Mouse (Mus musculus) myocyte (in vitro differentiated cells): ENCODE data around the gene Ube2e1.
A peak's percentile ranks its signal among the peaks of the same experiment; 100 is the strongest.

Experiments used
- CEBPB ChIP-seq: IDR thresholded peaks from 2 replicates; pipeline ENCODE4 v1.6.1; 2011; ENCODE audit warnings: mild to moderate bottlenecking, moderate library complexity; ENCODE audit not compliant: poor library complexity, insufficient read depth, severe bottlenecking
- E2F4 ChIP-seq: IDR thresholded peaks from one replicate; pipeline ENCODE4 v1.6.1; 2011; ENCODE audit warnings: mild to moderate bottlenecking, control low read depth, moderate library complexity; ENCODE audit not compliant: insufficient read depth
- MAX ChIP-seq: IDR thresholded peaks from one replicate; pipeline ENCODE4 v1.6.1; 2011; ENCODE audit warnings: low read depth, mild to moderate bottlenecking, control low read depth
- MYOG ChIP-seq, 3 experiments: IDR thresholded peaks; one replicate each; pipeline ENCODE4 v1.6.1; 2011; ENCODE audit warnings: control low read depth in 2 of 3, low read depth in 2 of 3, mild to moderate bottlenecking in 2 of 3; ENCODE audit not compliant: insufficient read length in 2 of 3, control insufficient read depth in 1 of 3, insufficient read depth in 1 of 3
- POLR2A ChIP-seq: IDR thresholded peaks from one replicate; pipeline ENCODE4 v1.6.1; 2011; ENCODE audit warnings: low read depth, mild to moderate bottlenecking, control low read depth, moderate library complexity; ENCODE audit not compliant: insufficient read length
- POLR2AphosphoS2 ChIP-seq: IDR thresholded peaks from one replicate; pipeline ENCODE4 v1.6.1; 2011; ENCODE audit warnings: low read depth, control low read depth; ENCODE audit not compliant: insufficient read length
- REST ChIP-seq: IDR thresholded peaks from one replicate; pipeline ENCODE4 v1.6.1; 2011; ENCODE audit warnings: mild to moderate bottlenecking, control low read depth, moderate library complexity; ENCODE audit not compliant: insufficient read depth, insufficient read length
- SRF ChIP-seq: IDR thresholded peaks from one replicate; pipeline ENCODE4 v1.6.1; 2011; ENCODE audit warnings: low read depth; ENCODE audit not compliant: control insufficient read depth, insufficient read length
- TCF12 ChIP-seq: IDR thresholded peaks from one replicate; pipeline ENCODE4 v1.6.1; 2011; ENCODE audit warnings: mild to moderate bottlenecking, control low read depth; ENCODE audit not compliant: poor library complexity, insufficient read depth, severe bottlenecking
- USF1 ChIP-seq: IDR thresholded peaks from one replicate; pipeline ENCODE4 v1.6.1; 2011; ENCODE audit warnings: low read depth, mild to moderate bottlenecking, control low read depth, moderate library complexity

GRCm38 (mm10) chr14:18330789-18331692 is 618 bp downstream of the Ube2e1 start:
- TF ChIP-seq CEBPB: no peak
- TF ChIP-seq POLR2A: no peak
- no peak for TF ChIP-seq REST
- no peak for TF ChIP-seq E2F4
- TF ChIP-seq POLR2AphosphoS2: no peak
- no peak for TF ChIP-seq USF1
- peak; percentile 30 for TF ChIP-seq MAX
- TF ChIP-seq TCF12: no peak
- no peak for TF ChIP-seq MYOG (IDR thresholded peaks at IDR 0.05; ENCODE audit: control insufficient read depth in 1 of 3, insufficient read depth in 1 of 3, insufficient read length in 2 of 3, low read depth in 2 of 3)
- TF ChIP-seq SRF: no peak
